Mouse (Mus musculus): ENCODE data around the gene Tmem138. TPM values are rescaled to one million over a fixed set of nuclear protein-coding genes. Genes with fewer than 3 reads are reported as not detected.

The Tmem138 gene
- polyA plus RNA-seq, 1 experiment from 2014 or later = 52.5 TPM

- ATAC-seq (ENCODE audit: low FRiP score, low read depth) = no peak
- H3K4me2 ChIP-seq (replicated peaks) = no peak overlapping the region
- no peaks in the 10 kb centered on the region for H3K4me1 ChIP-seq
- no peak overlapping the region for H3K4me3 ChIP-seq
- no peak overlapping the region for H3K27ac ChIP-seq (replicated peaks)
- H3K9me3 ChIP-seq = no peaks in the 10 kb centered on the region
- 90% methylated on average over 6 of the region's 6 CpGs for WGBS
- H3K36me3 ChIP-seq = peaks cover 39% of the 10 kb centered on the region
- no peaks in the 10 kb centered on the region for H3K27me3 ChIP-seq
- H3K9ac ChIP-seq (replicated peaks) = no peak overlapping the region
Measured at GRCm38 (mm10) chr19:10591659-10592377, 14.7 kb upstream of the Tmem138 start.

GRCm38 (mm10) chr19:10590301-10590700 lies 13.1 kb upstream of the Tmem138 start:
- 74% methylated on average over 3 of the region's 3 CpGs for WGBS
- H3K9ac ChIP-seq (replicated peaks) = no peak overlapping the region
- peaks cover 31% of the 10 kb centered on the region for H3K36me3 ChIP-seq
- H3K27ac ChIP-seq (replicated peaks) = no peak overlapping the region
- no peaks in the 10 kb centered on the region for H3K9me3 ChIP-seq
- H3K4me1 ChIP-seq = no peaks in the 10 kb centered on the region
- H3K4me2 ChIP-seq (replicated peaks) = no peak overlapping the region
- H3K4me3 ChIP-seq = no peak overlapping the region
- no peak for ATAC-seq (ENCODE audit: low FRiP score, low read depth)
- no peaks in the 10 kb centered on the region for H3K27me3 ChIP-seq

DNA sequence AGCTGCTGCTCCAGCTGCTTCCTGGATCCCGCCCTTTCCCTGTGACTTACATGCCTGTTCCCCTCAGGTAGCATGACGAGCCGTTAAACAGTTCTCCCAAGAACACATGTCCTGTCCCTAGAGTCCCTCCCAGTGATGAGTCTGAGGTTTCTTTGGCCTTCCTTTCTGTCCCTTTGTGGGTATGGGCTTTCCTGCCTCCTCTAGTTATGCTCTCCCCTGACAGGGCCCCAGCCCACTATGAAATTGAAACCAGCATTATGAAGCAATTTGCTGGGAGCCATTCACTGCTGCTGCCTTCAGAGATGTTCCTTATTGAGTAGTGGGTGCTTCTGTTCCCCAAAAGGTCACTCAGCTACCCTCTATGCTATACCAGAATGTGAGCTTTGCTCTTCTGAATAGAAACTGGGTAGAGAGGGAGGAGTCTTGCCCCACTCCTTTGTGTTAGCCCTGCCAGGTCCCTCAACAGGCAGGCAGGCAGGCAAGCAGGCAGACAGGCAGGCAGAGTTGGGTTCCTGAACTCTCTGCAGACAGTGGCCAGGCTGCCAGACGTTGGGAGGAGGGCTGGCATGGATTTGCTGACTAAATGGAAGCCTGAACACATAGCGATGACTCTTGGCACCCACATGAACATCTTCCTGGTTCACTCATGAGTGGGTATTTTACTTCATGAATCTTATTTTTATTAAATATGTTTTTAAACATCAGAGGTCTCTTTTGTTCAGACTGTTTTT lies 12.1 kb upstream of the Tmem138 start:
- no peaks in the 10 kb centered on the region for H3K4me1 ChIP-seq
- no peak overlapping the region for H3K4me3 ChIP-seq
- no peaks in the 10 kb centered on the region for H3K9me3 ChIP-seq
- no peak overlapping the region for H3K9ac ChIP-seq (replicated peaks)
- WGBS = 73% methylated on average over 5 of the region's 5 CpGs
- no peaks in the 10 kb centered on the region for H3K27me3 ChIP-seq
- H3K27ac ChIP-seq (replicated peaks) = no peak overlapping the region
- no peak overlapping the region for H3K4me2 ChIP-seq (replicated peaks)
- H3K36me3 ChIP-seq = peaks cover 29% of the 10 kb centered on the region
- ATAC-seq (ENCODE audit: low FRiP score, low read depth) = no peak

- ATAC-seq (ENCODE audit: low FRiP score, low read depth) = no peak
- no peak overlapping the region for H3K27ac ChIP-seq (replicated peaks)
Measured at GRCm38 (mm10) chr19:10587231-10587630, 10.1 kb upstream of the Tmem138 start.

DNA sequence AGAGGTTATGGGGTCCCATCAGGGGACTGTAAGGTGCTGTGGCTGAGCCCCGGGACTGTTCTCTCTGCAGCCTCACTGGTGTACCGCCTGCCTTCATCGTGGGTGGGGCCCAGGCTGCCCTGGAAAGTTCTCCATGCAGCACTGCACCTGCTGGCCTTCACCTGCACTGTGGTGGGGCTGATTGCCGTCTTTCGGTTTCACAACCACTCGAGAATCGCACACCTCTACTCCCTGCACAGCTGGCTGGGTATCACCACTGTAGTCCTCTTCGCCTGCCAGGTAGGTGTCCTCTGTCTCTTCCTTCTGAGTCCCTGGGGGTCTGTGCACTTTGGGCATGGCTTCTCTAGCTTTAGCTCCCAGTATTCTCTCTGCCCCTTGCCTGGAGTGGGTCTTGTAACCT lies 8.0 kb upstream of the Tmem138 start:
- peaks cover 12% of the 10 kb centered on the region; the same call in 1 of the 2 replicates for H3K36me3 ChIP-seq
- no peak overlapping the region for H3K9ac ChIP-seq (replicated peaks)
- H3K27ac ChIP-seq (replicated peaks) = no peak overlapping the region
- no peaks in the 10 kb centered on the region for H3K4me1 ChIP-seq
- no peaks in the 10 kb centered on the region for H3K27me3 ChIP-seq
- no peak overlapping the region for H3K4me3 ChIP-seq
- H3K9me3 ChIP-seq = no peaks in the 10 kb centered on the region
- 94% methylated on average over 8 of the region's 8 CpGs for WGBS
- H3K4me2 ChIP-seq (replicated peaks) = no peak overlapping the region
- ATAC-seq (ENCODE audit: low FRiP score, low read depth) = no peak

More at GRCm38 (mm10) chr19:10587231-10587630, 10.1 kb upstream of the Tmem138 start:
- H3K9ac ChIP-seq (replicated peaks) = no peak overlapping the region
- H3K27me3 ChIP-seq = no peaks in the 10 kb centered on the region
- H3K36me3 ChIP-seq = peaks cover 23% of the 10 kb centered on the region; the same call in 1 of the 2 replicates
- WGBS = 79% methylated on average over 8 of the region's 8 CpGs
- H3K9me3 ChIP-seq = no peaks in the 10 kb centered on the region
- H3K4me2 ChIP-seq (replicated peaks) = no peak overlapping the region
- H3K4me1 ChIP-seq = no peaks in the 10 kb centered on the region
- H3K4me3 ChIP-seq = no peak overlapping the region

DNA sequence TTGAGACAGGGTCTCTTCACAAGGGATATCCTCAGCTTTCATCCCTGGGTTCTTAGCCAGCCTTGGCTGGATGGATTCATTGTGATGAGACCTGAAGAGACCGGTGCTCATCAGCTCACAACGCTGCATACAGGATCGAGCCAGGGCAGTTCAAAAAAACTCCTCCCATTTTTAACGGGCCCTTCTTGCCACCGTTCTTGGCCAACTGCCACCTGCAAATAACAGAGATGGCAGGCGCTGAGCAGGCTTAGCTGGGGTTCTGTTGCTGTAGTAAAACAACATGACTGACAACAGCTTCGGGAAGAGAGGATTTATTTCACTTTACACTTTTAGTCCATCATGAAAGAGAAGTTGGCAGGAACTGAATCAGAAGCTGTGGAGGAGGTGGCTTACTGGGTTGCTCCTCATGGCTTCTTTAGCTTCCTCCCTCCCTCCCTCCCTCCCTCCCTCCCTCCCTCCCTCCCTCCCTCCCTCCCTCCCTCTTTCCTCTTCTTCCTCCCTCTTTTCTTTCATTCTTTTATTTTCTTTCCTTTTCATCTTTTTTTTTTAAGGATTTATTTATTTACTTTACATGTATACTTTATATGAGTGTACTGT lies 6.5 kb upstream of the Tmem138 start:
- H3K4me2 ChIP-seq (replicated peaks) = no peak overlapping the region
- ATAC-seq (ENCODE audit: low FRiP score, low read depth) = no peak
- H3K36me3 ChIP-seq = peaks cover 12% of the 10 kb centered on the region; the same call in 1 of the 2 replicates
- no peak overlapping the region for H3K9ac ChIP-seq (replicated peaks)
- no peaks in the 10 kb centered on the region for H3K9me3 ChIP-seq
- H3K27ac ChIP-seq (replicated peaks) = no peak overlapping the region
- H3K4me3 ChIP-seq = no peak overlapping the region
- 86% methylated on average over 7 of the region's 7 CpGs for WGBS
- H3K27me3 ChIP-seq = no peaks in the 10 kb centered on the region
- 0 out of 2 replicates have a peak, but pooled peaks cover under 1% of the 10 kb centered on the region for H3K4me1 ChIP-seq

DNA sequence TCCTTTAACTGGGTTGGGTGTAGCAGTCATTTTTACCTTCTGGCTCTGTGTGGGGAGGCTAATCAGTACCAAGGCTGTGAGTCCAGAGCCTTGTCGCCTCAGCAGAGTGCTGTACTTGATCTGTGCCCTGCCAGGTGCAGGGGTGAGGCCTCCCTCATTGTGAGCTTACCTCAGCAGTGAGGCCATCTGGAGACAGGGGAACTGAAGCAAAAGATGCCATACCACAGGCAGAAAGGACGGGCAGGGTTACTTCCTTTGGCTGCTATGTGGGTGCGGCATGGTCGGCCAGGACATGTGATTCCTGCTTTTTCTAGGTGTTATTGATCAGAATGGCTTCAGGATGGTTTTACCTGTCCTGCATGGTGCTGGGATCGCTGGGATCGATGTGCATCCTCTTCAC lies 4.8 kb upstream of the Tmem138 start:
- H3K9ac ChIP-seq (replicated peaks) = no peak overlapping the region
- H3K9me3 ChIP-seq = no peaks in the 10 kb centered on the region
- H3K27me3 ChIP-seq = no peaks in the 10 kb centered on the region
- no peak for ATAC-seq (ENCODE audit: low FRiP score, low read depth)
- H3K27ac ChIP-seq (replicated peaks) = no peak overlapping the region
- peaks cover 12% of the 10 kb centered on the region; the same call in 1 of the 2 replicates for H3K36me3 ChIP-seq
- H3K4me2 ChIP-seq (replicated peaks) = no peak overlapping the region
- peaks cover 10% of the 10 kb centered on the region; the same call in 1 of the 2 replicates for H3K4me1 ChIP-seq
- 84% methylated on average over 6 of the region's 6 CpGs for WGBS
- no peak overlapping the region for H3K4me3 ChIP-seq

DNA sequence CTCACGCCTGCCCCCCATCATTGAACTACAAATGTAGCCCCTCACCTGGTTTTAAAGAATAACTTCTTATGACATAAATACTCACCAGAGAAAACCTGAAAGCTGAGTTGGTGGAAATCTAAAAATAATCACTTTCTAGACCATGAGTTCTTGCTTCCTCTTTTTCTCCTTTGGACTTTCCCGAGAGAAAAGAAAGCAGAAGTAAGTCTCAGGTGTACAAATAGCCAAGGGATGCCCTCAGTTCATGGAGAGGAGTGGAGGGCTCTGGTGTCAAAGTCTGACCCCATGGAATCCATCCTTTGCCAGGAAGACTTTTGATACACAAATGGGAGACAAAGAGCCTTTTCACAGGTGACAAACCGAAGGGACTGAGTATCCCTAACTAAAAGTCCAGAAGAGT lies 3.6 kb upstream of the Tmem138 start:
- H3K27me3 ChIP-seq = no peaks in the 10 kb centered on the region
- no peaks in the 10 kb centered on the region for H3K9me3 ChIP-seq
- ATAC-seq (ENCODE audit: low FRiP score, low read depth) = no peak
- 77% methylated on average over 3 of the region's 3 CpGs for WGBS
- peaks cover 15% of the 10 kb centered on the region for H3K4me1 ChIP-seq
- H3K4me3 ChIP-seq = no peak overlapping the region
- no peak overlapping the region for H3K27ac ChIP-seq (replicated peaks)
- H3K4me2 ChIP-seq (replicated peaks) = no peak overlapping the region
- peaks cover 12% of the 10 kb centered on the region; the same call in 1 of the 2 replicates for H3K36me3 ChIP-seq
- no peak overlapping the region for H3K9ac ChIP-seq (replicated peaks)

DNA sequence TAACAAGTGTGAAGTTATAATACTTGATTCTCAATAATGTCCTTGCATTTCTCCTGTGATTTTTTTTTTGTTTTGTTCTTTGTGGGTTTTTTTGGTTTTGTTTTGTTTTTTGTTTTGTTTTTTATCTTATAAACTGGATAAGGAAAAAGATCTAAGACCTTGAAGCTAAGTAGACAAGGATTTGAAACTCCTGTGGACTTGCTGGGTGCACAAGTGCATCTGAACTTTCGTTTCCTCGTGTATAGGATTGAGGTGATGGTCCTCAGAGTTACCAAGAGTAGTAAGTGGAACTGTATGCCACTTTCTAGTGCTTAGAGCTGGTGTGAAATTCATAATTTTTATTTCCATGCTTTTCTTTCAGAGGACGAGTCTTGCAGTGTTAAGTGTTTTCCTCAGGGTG lies 2.9 kb upstream of the Tmem138 start:
- 84% methylated on average over 3 of the region's 3 CpGs for WGBS
- H3K4me1 ChIP-seq = peaks cover 15% of the 10 kb centered on the region
- no peak for ATAC-seq (ENCODE audit: low FRiP score, low read depth)

DNA sequence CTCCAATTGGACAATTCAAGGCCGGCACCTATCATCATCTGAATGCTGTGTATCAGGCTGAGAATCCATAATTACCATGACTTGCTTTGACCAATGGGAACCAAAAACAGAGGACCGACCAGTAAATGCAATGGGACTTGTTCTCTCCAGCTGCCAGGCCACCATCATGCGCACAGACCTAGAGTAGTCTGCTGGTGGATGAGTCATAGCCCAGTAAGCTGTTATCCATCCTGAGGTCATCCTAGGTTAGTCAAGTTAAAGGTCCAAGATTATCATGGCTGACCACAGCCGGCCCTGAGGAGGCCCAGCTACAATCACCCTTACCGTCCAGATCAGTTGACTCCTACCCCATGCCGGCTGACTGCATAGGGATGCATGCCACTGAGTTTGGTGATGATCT lies 7.5 kb downstream of the Tmem138 start:
- ATAC-seq (ENCODE audit: low FRiP score, low read depth) = no peak
- 96% methylated on average over 6 of the region's 6 CpGs for WGBS
- H3K4me2 ChIP-seq (replicated peaks) = no peak overlapping the region
- H3K4me3 ChIP-seq = no peak overlapping the region
- no peaks in the 10 kb centered on the region for H3K4me1 ChIP-seq
- no peak overlapping the region for H3K27ac ChIP-seq (replicated peaks)
- no peaks in the 10 kb centered on the region for H3K27me3 ChIP-seq
- H3K9me3 ChIP-seq = no peaks in the 10 kb centered on the region
- H3K36me3 ChIP-seq = peaks cover 55% of the 10 kb centered on the region
- no peak overlapping the region for H3K9ac ChIP-seq (replicated peaks)

More for the DNA sequence above, 2.9 kb upstream of the Tmem138 start:
- Histone ChIP-seq H3K9me3 (no peaks in the 10 kb centered on the region), H3K4me3 (no peak overlapping the region), H3K4me2 (replicated peaks) (no peak overlapping the region), H3K27me3 (no peaks in the 10 kb centered on the region), H3K9ac (replicated peaks) (no peak overlapping the region), H3K36me3 (peaks cover 11% of the 10 kb centered on the region), H3K27ac (replicated peaks) (no peak overlapping the region)

GRCm38 (mm10) chr19:10565217-10565616 lies 11.9 kb downstream of the Tmem138 start:
- ATAC-seq (ENCODE audit: low FRiP score, low read depth) = no peak
- no peak overlapping the region for H3K27ac ChIP-seq (replicated peaks)
- peaks cover 15% of the 10 kb centered on the region; the same call in 1 of the 2 replicates for H3K36me3 ChIP-seq
- H3K4me1 ChIP-seq = no peaks in the 10 kb centered on the region
- H3K9ac ChIP-seq (replicated peaks) = no peak overlapping the region
- no peak overlapping the region for H3K4me3 ChIP-seq
- no peaks in the 10 kb centered on the region for H3K9me3 ChIP-seq
- H3K4me2 ChIP-seq (replicated peaks) = no peak overlapping the region
- H3K27me3 ChIP-seq = no peaks in the 10 kb centered on the region
- WGBS = 84% methylated on average over 4 of the region's 4 CpGs

GRCm38 (mm10) chr19:10564278-10564677 lies 12.9 kb downstream of the Tmem138 start:
- Histone ChIP-seq H3K27ac (replicated peaks) (no peak overlapping the region), H3K9ac (replicated peaks) (no peak overlapping the region), H3K27me3 (no peaks in the 10 kb centered on the region), H3K4me2 (replicated peaks) (no peak overlapping the region), H3K4me1 (no peaks in the 10 kb centered on the region), H3K36me3 (peaks cover 6% of the 10 kb centered on the region; the same call in 1 of the 2 replicates), H3K4me3 (no peak overlapping the region), H3K9me3 (no peaks in the 10 kb centered on the region)
- WGBS = 90% methylated on average over 6 of the region's 6 CpGs
- no peak for ATAC-seq (ENCODE audit: low FRiP score, low read depth)
